Mouse (Mus musculus): ENCODE data around the gene Lmbr1.

Lmbr1 gene

GRCm38 (mm10) chr5:29253876-29254275, 124.3 kb downstream of the Lmbr1 start:
- DNase-seq (ENCODE audit: low spot score), result no peak

DNA sequence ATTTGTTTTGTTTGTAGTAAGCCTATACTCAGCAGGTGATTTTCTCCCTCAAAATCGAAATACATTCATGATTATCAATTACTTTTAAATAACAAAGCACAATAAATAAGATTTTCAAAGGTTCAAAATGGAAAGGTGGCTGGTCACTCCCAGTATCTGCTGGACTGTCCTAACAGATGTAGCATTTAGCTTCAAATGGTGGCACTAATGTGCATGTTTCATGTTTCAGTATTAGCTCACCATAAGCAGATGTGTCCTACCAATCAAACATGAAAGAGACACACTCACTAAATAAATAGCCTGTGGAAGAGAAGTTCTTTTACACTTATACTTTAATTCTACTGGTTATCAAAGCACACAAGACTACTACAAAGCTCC, 126.7 kb downstream of the Lmbr1 start:
- no peak for DNase-seq (ENCODE audit: low spot score)

- peak; percentile 29 for DNase-seq (ENCODE audit: low spot score)
Measured at GRCm38 (mm10) chr5:29250795-29251495, 127.2 kb downstream of the Lmbr1 start.

- no peak for DNase-seq (ENCODE audit: low spot score)
Measured at GRCm38 (mm10) chr5:29244769-29245168, 133.4 kb downstream of the Lmbr1 start.

DNA sequence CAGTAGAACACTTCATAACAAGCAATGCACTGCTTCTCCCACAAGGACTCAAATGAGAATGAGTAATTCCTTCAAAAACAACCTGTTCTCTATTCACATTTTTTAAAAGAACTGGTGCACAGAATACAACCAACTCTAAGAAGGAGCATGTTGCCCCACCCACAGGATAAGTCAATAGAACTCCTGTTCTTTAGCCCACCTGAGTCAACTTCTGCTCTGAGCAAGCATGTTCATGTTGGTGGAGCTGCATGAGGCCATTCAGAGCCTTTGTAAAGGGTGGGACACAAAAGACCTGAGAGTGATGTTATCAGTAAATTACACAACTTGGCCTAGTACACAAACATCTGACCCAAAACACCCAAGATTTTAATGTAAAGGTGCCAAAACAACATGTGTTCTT, 139.8 kb downstream of the Lmbr1 start:
- no peak for DNase-seq (ENCODE audit: low spot score)

DNA sequence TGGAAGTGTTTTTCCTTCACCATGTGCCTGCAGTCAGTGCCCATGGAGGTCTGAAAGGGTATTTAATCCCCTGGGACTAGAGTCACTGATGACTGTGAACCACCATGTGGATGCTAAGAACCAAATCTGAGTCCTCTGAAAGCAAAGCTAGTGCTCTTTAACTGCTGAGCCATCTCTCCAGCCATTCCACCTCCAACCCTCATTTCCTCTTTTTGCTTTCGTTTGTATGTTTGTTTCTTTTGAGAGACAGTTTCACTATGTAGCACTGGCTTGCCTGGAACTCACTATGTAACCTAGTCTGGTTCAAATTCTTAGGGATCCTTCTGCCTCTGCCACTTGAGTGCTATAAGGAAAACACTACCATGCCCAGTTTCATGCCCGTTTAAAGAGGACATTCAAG, 147.7 kb downstream of the Lmbr1 start:
- no peak for DNase-seq (ENCODE audit: low spot score)

- DNase-seq (ENCODE audit: low spot score), result no peak
Measured at GRCm38 (mm10) chr5:29224089-29224488, 154.1 kb downstream of the Lmbr1 start.

DNA sequence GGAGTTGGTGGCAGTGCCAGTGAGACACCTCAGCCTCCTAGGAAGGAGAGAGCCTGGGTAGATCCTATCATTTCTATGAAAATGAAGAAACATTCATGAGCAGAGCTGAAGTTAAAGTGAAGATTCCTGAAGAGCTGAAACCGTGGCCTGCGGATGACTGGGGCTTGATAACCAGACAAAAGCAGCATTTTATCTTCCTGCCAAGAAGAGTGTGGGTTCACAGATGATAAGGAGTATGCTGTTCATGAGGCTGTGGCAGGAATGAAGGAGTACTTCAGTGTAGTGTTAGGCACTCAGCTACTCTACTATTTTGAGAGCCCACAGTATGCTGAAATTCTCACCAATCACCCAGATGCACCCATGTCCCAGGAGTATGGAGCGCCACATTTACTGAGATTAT, 160.2 kb downstream of the Lmbr1 start:
- DNase-seq (ENCODE audit: low spot score), result no peak

GRCm38 (mm10) chr5:29211980-29212555, 166.1 kb downstream of the Lmbr1 start:
- DNase-seq (ENCODE audit: low spot score), result no peak

- no peak for DNase-seq (ENCODE audit: low spot score)
Measured at GRCm38 (mm10) chr5:29205690-29206089, 172.5 kb downstream of the Lmbr1 start.

DNA sequence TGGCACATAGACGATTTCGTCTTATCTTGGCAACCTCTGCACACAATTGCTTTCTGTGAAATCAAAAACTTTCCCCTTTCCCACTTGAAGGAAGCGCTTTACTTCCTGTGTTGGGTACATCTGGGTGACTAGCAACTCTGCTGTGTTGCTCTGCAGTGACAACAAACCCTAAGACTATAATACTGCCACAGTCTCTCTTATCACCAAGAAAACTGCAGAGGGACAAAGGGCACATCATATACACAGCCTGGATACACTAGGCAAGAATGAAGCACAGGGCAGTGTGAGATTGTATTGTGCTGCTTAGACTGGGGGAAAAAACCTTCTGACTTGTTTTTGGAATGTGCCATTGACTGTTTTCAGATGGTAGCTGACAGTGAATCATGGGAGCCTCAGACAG, 178.3 kb downstream of the Lmbr1 start:
- no peak for DNase-seq (ENCODE audit: low spot score)

DNA sequence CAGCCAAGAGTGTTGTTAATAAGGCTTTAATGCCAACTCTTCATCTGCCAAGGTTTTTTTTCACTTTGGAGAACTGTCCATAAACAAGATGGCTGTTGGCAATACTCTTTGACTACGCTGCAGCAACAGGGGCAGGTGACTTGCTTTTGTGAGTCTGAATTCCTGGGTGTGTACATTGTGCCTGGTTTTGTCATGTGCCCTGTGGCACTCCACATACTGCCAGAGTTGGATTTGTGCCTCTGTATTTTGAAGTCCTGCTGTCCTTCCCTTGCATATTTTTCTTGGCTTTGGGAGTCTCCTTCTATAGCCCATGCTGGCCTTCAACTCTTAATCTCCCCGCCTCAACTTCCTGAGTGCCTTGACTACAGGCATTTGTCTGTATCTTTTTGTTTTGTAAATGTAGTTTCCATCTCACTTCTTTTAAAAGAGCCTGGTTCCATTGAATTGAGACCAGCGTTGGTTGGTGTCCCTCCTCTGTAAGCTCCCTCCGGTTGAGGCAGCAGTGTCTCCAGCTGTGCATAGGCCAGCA, 179.2 kb downstream of the Lmbr1 start:
- DNase-seq (ENCODE audit: low spot score), result no peak

DNA sequence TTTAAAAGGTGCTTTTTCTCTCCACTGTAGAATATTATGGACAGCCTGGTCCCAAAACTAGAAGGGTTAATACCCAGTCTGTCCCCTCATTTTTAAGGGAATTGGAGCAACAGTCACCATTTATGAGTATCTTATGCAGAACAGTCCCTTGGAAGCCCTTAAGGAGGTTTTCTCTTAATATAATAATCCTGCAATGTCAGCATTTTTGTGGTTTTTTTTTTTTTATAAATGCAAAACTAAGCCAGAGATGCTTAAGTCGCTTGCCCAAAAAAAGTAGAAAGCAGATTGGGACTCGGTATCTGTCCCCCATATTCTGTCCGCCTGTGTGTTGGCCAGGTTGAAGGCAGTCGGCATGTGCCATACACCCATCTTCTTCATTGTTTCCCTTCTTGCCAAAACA, 181.0 kb downstream of the Lmbr1 start:
- no peak for DNase-seq (ENCODE audit: low spot score)

DNA sequence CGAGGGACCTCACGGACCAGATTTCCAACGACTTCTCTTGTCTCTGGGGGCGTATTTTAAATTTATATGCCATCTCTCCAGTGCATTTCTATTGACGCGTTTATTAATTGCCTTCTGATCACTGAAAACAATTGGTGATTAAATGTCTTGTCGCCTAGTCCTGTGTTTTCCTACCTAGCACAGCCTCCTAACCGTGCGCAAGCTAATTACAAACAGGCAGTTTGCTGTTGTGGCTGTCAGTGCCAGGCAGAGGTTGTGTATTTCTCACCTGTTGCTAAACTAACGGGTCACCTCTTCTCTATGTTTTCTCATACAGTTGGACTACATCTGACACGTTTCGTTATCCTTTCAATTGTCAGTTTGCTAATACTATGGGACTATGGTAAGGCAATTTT, 181.9 kb downstream of the Lmbr1 start:
- no peak for DNase-seq (ENCODE audit: low spot score)

DNA sequence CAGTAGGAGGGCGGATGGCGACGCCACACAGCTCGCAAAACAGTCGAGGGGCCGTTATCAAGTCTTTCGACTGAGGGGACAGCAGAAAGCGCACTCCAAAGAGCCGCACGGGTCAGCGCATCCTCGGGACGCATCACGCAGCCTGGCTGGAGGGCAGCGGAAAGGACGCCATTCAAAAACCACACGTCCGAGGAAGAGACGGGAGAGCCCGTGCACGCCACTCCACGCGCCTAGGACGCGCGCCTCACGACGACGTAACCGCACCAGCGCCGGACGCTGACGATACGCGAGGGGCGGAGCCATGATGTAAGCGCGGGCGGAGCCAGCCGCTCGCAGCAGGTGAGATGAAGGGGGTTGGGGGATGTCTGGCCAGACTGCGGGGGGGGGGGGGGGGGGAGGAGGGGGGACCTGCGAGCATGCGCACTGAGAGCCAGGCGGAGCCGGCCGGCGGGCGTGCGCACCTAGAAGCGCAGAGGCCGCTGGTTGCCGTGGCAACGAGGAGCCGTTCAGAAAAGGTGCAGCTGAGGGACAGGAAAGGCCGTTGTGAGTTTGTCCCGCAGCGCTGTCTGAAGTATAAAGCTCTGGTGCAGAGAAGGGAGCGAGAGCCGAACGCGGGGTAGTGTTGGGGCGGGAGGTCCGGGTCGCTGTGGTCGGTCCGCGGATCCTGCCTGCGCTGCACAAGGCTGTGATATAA, 182.5 kb downstream of the Lmbr1 start, which contains the start of gene Rnf32:
Rnf32 (plus strand) TSS at position 423 of the 694 bp plus-strand sequence.
- DNase-seq (ENCODE audit: low spot score), result peak; percentile 92

GRCm38 (mm10) chr5:29195231-29195569, 183.0 kb downstream of the Lmbr1 start:
- no peak for DNase-seq (ENCODE audit: low spot score)

- DNase-seq (ENCODE audit: low spot score), result no peak
Measured at GRCm38 (mm10) chr5:29186798-29187197, 191.4 kb downstream of the Lmbr1 start.
